In genomic region chr16:11494895-11495294, GRCm38 (mm10) we compare ENCODE assay signal across 17 mouse cellular contexts.
A peak's percentile ranks its signal among the peaks of the same experiment; 100 is the strongest.
DNase-seq lines count a peak whose midpoint lies in the region; ATAC-seq and TF ChIP-seq lines count a peak whose summit lies in the region.
"Had no signal": no experiment of that assay in that cellular context is flagged by ENCODE, and none has a peak within 500 bp of the region (broad histone marks: within the 10 kb centered on the region; RNA-seq: fewer than 3 reads in every experiment).

No protein-coding gene starts in this region.

- H3K4me3 ChIP-seq in liver, postnatal 0 days (ENCODE audit: low read depth, low read length), result no peak overlapping the region
- no peak overlapping the region for H3K4me3 ChIP-seq in CH12.LX (replicated peaks in 1 of 3; ENCODE audit: low read depth in 2 of 3, low read length in 2 of 3, poor library complexity in 1 of 3)
- H3K4me3 ChIP-seq in heart, embryonic 10.5 days, result no peak overlapping the region
- no peak overlapping the region for H3K4me3 ChIP-seq in lung, postnatal 0 days (ENCODE audit: low read depth, low read length)
- H3K4me3 ChIP-seq: embryonic facial prominence, embryonic 13.5 days; forebrain, embryonic 12.5 days; gastrocnemius, adult 2 months; heart, adult 2 months; hindbrain, embryonic 15.5 days; lung, embryonic 15.5 days had no signal

- H3K36me3 ChIP-seq in liver, postnatal 0 days (replicated peaks; ENCODE audit: insufficient read depth, low read length), result no peaks in the 10 kb centered on the region
- no peaks in the 10 kb centered on the region for H3K36me3 ChIP-seq in CH12.LX (replicated peaks in 1 of 2; ENCODE audit: control insufficient read depth in 1 of 2, insufficient read depth in 1 of 2, low read length in 1 of 2)
- no peaks in the 10 kb centered on the region for H3K36me3 ChIP-seq in heart, embryonic 10.5 days
- H3K36me3 ChIP-seq in lung, postnatal 0 days (ENCODE audit: insufficient read depth, low read length), result no peaks in the 10 kb centered on the region
- H3K36me3 ChIP-seq: embryonic facial prominence, embryonic 13.5 days; forebrain, embryonic 12.5 days; hindbrain, embryonic 15.5 days; lung, embryonic 15.5 days had no signal

- no peak for TF ChIP-seq CTCF in liver, postnatal 0 days (IDR thresholded peaks at IDR 0.05; ENCODE audit: low read depth)
- no peak for TF ChIP-seq CTCF in CH12.LX (conservative IDR thresholded peaks at IDR 0.05 in 1 of 2, IDR thresholded peaks at IDR 0.05 in 1 of 2; ENCODE audit: low read depth in 2 of 2, low read length in 2 of 2)
- no peak for TF ChIP-seq CTCF in lung, postnatal 0 days (IDR thresholded peaks at IDR 0.05)

- dilution Hi-C loops in CH12.LX (cut with MboI; ENCODE audit: extremely low pct_ligation_motif_present, extremely low pct_unique_long_range_greater_than_20kb, low sequenced_read_pairs), result no loop called here

- TF ChIP-seq EP300 in liver, postnatal 0 days (IDR thresholded peaks at IDR 0.05; ENCODE audit: low read depth), result no peak
- TF ChIP-seq EP300 in CH12.LX (IDR thresholded peaks at IDR 0.05; ENCODE audit: low read length), result peak; percentile 80
- no peak for TF ChIP-seq EP300 in lung, postnatal 0 days (IDR thresholded peaks at IDR 0.05)

- no peaks in the 10 kb centered on the region for H3K9me3 ChIP-seq in liver, postnatal 0 days (ENCODE audit: low read length)
- no peaks in the 10 kb centered on the region for H3K9me3 ChIP-seq in CH12.LX (replicated peaks; ENCODE audit: low read length)
- no peaks in the 10 kb centered on the region for H3K9me3 ChIP-seq in heart, embryonic 10.5 days
- H3K9me3 ChIP-seq in lung, postnatal 0 days (ENCODE audit: low read length), result no peaks in the 10 kb centered on the region
- H3K9me3 ChIP-seq: embryonic facial prominence, embryonic 13.5 days; forebrain, embryonic 12.5 days; hindbrain, embryonic 15.5 days; lung, embryonic 15.5 days had no signal

- no peaks in the 10 kb centered on the region for H3K27me3 ChIP-seq in liver, postnatal 0 days (ENCODE audit: insufficient read depth, low read length)
- H3K27me3 ChIP-seq in CH12.LX (replicated peaks), result no peaks in the 10 kb centered on the region
- H3K27me3 ChIP-seq in heart, embryonic 10.5 days (ENCODE audit: insufficient read depth, poor library complexity, severe bottlenecking), result no peaks in the 10 kb centered on the region
- H3K27me3 ChIP-seq in lung, postnatal 0 days (replicated peaks; ENCODE audit: insufficient read depth, low read length), result no peaks in the 10 kb centered on the region
- H3K27me3 ChIP-seq: embryonic facial prominence, embryonic 13.5 days; forebrain, embryonic 12.5 days; hindbrain, embryonic 15.5 days; lung, embryonic 15.5 days had no signal

- ATAC-seq in liver, postnatal 0 days, result no peak
- no peak for ATAC-seq in lung, postnatal 0 days
- ATAC-seq: activated CD4-positive, CD25-positive, alpha-beta regulatory T cell, adult 4 months; CD4-positive, CD25-positive, alpha-beta regulatory T cell, adult 4 months had no signal

- no peaks in the 10 kb centered on the region for H3K79me2 ChIP-seq in CH12.LX (replicated peaks; ENCODE audit: control insufficient read depth, extremely low read depth, insufficient read depth, poor library complexity, severe bottlenecking)

- no peak overlapping the region for H3K4me2 ChIP-seq in liver, postnatal 0 days (ENCODE audit: low read depth, low read length)
- no peak overlapping the region for H3K4me2 ChIP-seq in CH12.LX (ENCODE audit: insufficient read depth, low read depth, poor library complexity, severe bottlenecking)
- no peak overlapping the region for H3K4me2 ChIP-seq in lung, postnatal 0 days (replicated peaks; ENCODE audit: low read depth, low read length)
- H3K4me2 ChIP-seq: embryonic facial prominence, embryonic 13.5 days; forebrain, embryonic 12.5 days; hindbrain, embryonic 15.5 days; lung, embryonic 15.5 days had no signal

- in situ Hi-C loops in CH12.LX (cut with MboI; ENCODE audit: low pct_ligation_motif_present, low pct_unique_long_range_greater_than_20kb, low sequenced_read_pairs), result no loop called here

- TF ChIP-seq POLR2A in CH12.LX (IDR thresholded peaks at IDR 0.05; ENCODE audit: low read depth, low read length), result no peak

- H3K9ac ChIP-seq in liver, postnatal 0 days (replicated peaks), result no peak overlapping the region
- H3K9ac ChIP-seq in CH12.LX (ENCODE audit: insufficient read depth, low read depth), result no peak overlapping the region
- no peak overlapping the region for H3K9ac ChIP-seq in lung, postnatal 0 days (replicated peaks; ENCODE audit: low read depth)
- H3K9ac ChIP-seq: embryonic facial prominence, embryonic 13.5 days; forebrain, embryonic 12.5 days; hindbrain, embryonic 15.5 days; lung, embryonic 15.5 days had no signal

- 65% methylated on average over 7 of the region's 7 CpGs for WGBS in liver, postnatal 0 days (ENCODE audit: insufficient replicate concordance)
- 66% methylated on average over 7 of the region's 7 CpGs for WGBS in heart, embryonic 10.5 days
- 47% methylated on average over 7 of the region's 7 CpGs for whole genome bisulfite sequencing in lung, postnatal 0 days

- no peak overlapping the region for H3K27ac ChIP-seq in liver, postnatal 0 days (ENCODE audit: low read depth)
- H3K27ac ChIP-seq in CH12.LX (ENCODE audit: insufficient read depth, low read depth), result peak overlapping the region; percentile 46; the same call in 1 of the 2 replicates
- no peak overlapping the region for H3K27ac ChIP-seq in heart, embryonic 10.5 days
- no peak overlapping the region for H3K27ac ChIP-seq in lung, postnatal 0 days (ENCODE audit: low read length)
- H3K27ac ChIP-seq: embryonic facial prominence, embryonic 13.5 days; forebrain, embryonic 12.5 days; gastrocnemius, adult 2 months; heart, adult 2 months; hindbrain, embryonic 15.5 days; lung, embryonic 15.5 days had no signal

- no peak; the same call in none of the 2 replicates for TF ChIP-seq RAD21 in CH12.LX (IDR thresholded peaks at IDR 0.05; ENCODE audit: low read depth, low read length)

- DNase-seq in liver, postnatal 0 days, result peak; percentile 16
- no peak for DNase-seq in liver
- peak; percentile 68 for DNase-seq in CH12.LX (ENCODE audit: extremely low read depth)
- peak; percentile 29 for DNase-seq in cerebellum, adult 8-10 months
- DNase-seq in thymus, postnatal 10 days (ENCODE audit: low spot score in 2 of 2), result peak; percentile 16 to 21
- DNase-seq in heart, embryonic 10.5 days (ENCODE audit: low spot score), result no peak
- DNase-seq in lung, postnatal 0 days (ENCODE audit: low spot score), result no peak
- DNase-seq: gastrocnemius, adult 2 months; heart, adult 2 months; heart, postnatal 14 days; kidney, adult 9 months had no signal

- H3K4me1 ChIP-seq in liver, postnatal 0 days (ENCODE audit: insufficient read depth), result peaks cover 3% of the 10 kb centered on the region; the same call in 1 of the 2 replicates
- peaks cover 24 to 79% of the 10 kb centered on the region in 2 experiments for H3K4me1 ChIP-seq in CH12.LX (ENCODE audit: control insufficient read depth in 1 of 2, insufficient read depth in 2 of 2)
- peaks cover 56% of the 10 kb centered on the region for H3K4me1 ChIP-seq in heart, embryonic 10.5 days
- H3K4me1 ChIP-seq in lung, postnatal 0 days (ENCODE audit: insufficient read depth, low read depth, low read length), result no peaks in the 10 kb centered on the region

TF ChIP-seq in CH12.LX, 34 proteins besides CTCF, POLR2A, EP300 and RAD21:
- 0 out of 2 replicates have a peak, but pooled peaks have one; percentile 7 for TF ChIP-seq SMC3 (IDR thresholded peaks at IDR 0.05; ENCODE audit: low read depth, low read length)
- TF ChIP-seq E2F4 (IDR thresholded peaks at IDR 0.05; ENCODE audit: insufficient replicate concordance, low read depth, low read length), result no peak
- TF ChIP-seq NRF1 (IDR thresholded peaks at IDR 0.05; ENCODE audit: low read depth, low read length), result no peak
- TF ChIP-seq MAFK (IDR thresholded peaks at IDR 0.05; ENCODE audit: insufficient replicate concordance, low read length), result 0 out of 2 replicates have a peak, but pooled peaks have one; percentile 37
- peak; percentile 14; the same call in 1 of the 2 replicates for TF ChIP-seq ELF1 (IDR thresholded peaks at IDR 0.05; ENCODE audit: low read depth, low read length)
- TF ChIP-seq USF1 (IDR thresholded peaks at IDR 0.05; ENCODE audit: low read depth, low read length), result no peak
- TF ChIP-seq TCF12 (IDR thresholded peaks at IDR 0.05; ENCODE audit: low read depth, low read length), result peak; percentile 75
- no peak for TF ChIP-seq PAX5 (IDR thresholded peaks at IDR 0.05; ENCODE audit: low read length)
- peak; percentile 61 for TF ChIP-seq ETS1 (conservative IDR thresholded peaks at IDR 0.05; ENCODE audit: low read depth, low read length)
- peak; percentile 67 for TF ChIP-seq MAX (IDR thresholded peaks at IDR 0.05; ENCODE audit: low read length)
- 0 out of 2 replicates have a peak, but pooled peaks have one; percentile 44 for TF ChIP-seq KAT2A (IDR thresholded peaks at IDR 0.05; ENCODE audit: insufficient replicate concordance, low read length)
- peak; percentile 46 for TF ChIP-seq IRF4 (IDR thresholded peaks at IDR 0.05; ENCODE audit: low read depth, low read length)
- TF ChIP-seq MXI1 (IDR thresholded peaks at IDR 0.05; ENCODE audit: low read depth, low read length), result 0 out of 2 replicates have a peak, but pooled peaks have one; percentile 33
- 0 out of 2 replicates have a peak, but pooled peaks have one; percentile 26 for TF ChIP-seq NELFE (IDR thresholded peaks at IDR 0.05; ENCODE audit: low read depth, low read length)
- TF ChIP-seq SIN3A (IDR thresholded peaks at IDR 0.05; ENCODE audit: low read length), result peak; percentile 32; the same call in 1 of the 2 replicates
- TF ChIP-seq UBTF (IDR thresholded peaks at IDR 0.05; ENCODE audit: low read depth, low read length), result 0 out of 2 replicates have a peak, but pooled peaks have one; percentile 37
- TF ChIP-seq CHD2 (IDR thresholded peaks at IDR 0.05; ENCODE audit: low read length), result 0 out of 2 replicates have a peak, but pooled peaks have one; percentile 60
- TF ChIP-seq BHLHE40 (IDR thresholded peaks at IDR 0.05; ENCODE audit: low read depth, low read length), result peak; percentile 63

Comparison
In these comparisons a context has a peak if more than half of its experiments do, and no peak if none do; other contexts are left out.
1. DNase-seq: peak in liver, postnatal 0 days (single experiment), CH12.LX (single experiment), cerebellum, adult 8-10 months (single experiment) and thymus, postnatal 10 days (2 of 2); none in liver (single experiment), heart, embryonic 10.5 days (single experiment) and lung, postnatal 0 days (single experiment).